Mouse (Mus musculus) erythroblast, embryonic 14.5 days (primary cell): ENCODE measurements at regions not wholly inside any gene's neighbourhood (a gene's known extent, or its start where the extent isn't known, plus 50 kb on each side); places are given as distances from the start of the nearest gene placed in this dataset.

ENCODE experiments used
- GATA1 ChIP-seq: IDR thresholded peaks from 2 replicates; pipeline ENCODE4 v1.6.1; 2012; ENCODE audit warnings: low read length, inconsistent platforms, mixed read lengths
- TAL1 ChIP-seq: IDR thresholded peaks from 3 replicates; pipeline ENCODE4 v1.6.1; 2012; ENCODE audit warnings: low read length, inconsistent platforms, mixed read lengths

- no peak for TF ChIP-seq TAL1
- no peak for TF ChIP-seq GATA1
Measured at GRCm38 (mm10) chr1:184480571-184481220, 251.7 kb downstream of the Hlx start.
